Mouse (Mus musculus) liver, embryonic 13.5 days (tissue): ENCODE data around the gene Gm10670. TPM values are rescaled to one million over a fixed set of nuclear protein-coding genes. Genes with fewer than 3 reads are reported as not detected.
"Not testable (repeated sequence)": the region's sequence is repeated elsewhere in the genome, so short reads cannot be mapped to it uniquely, and the experiment has no call there.

ENCODE experiments used
- ATAC-seq: fragments of 200-750 bp; cut with Nextera tagmentation; 2 replicates; pipeline ENCODE4 v1.8.0; 2017; ENCODE audit warnings: low read depth, mild to moderate bottlenecking, moderate number of reproducible peaks, moderate library complexity
- DNase-seq: peaks from one replicate; pipeline ENCODE4 v3.0.0; 2022
- H3K27ac ChIP-seq: fragments of 300-500 bp; sonication (generic); 2 replicates; pipeline ENCODE4 v1.5.1; 2015; ENCODE audit warnings: moderate library complexity, mild to moderate bottlenecking, inconsistent platforms
- H3K27me3 ChIP-seq: fragments of 300-500 bp; sonication (generic); 2 replicates; pipeline ENCODE4 v1.6.1; 2015; ENCODE audit warnings: mild to moderate bottlenecking, inconsistent platforms
- H3K36me3 ChIP-seq: fragments of 300-500 bp; sonication (generic); 2 replicates; pipeline ENCODE4 v1.6.1; 2015; ENCODE audit warnings: mild to moderate bottlenecking, inconsistent platforms
- H3K4me1 ChIP-seq: fragments of 300-500 bp; sonication (generic); replicated peaks from 2 replicates; pipeline ENCODE4 v1.6.1; 2015; ENCODE audit warnings: inconsistent platforms
- H3K4me2 ChIP-seq: fragments of 300-500 bp; sonication (generic); 2 replicates; pipeline ENCODE4 v1.6.1; 2015; ENCODE audit warnings: inconsistent platforms, mild to moderate bottlenecking, moderate library complexity
- H3K4me3 ChIP-seq: fragments of 300-500 bp; sonication (generic); replicated peaks from 2 replicates; pipeline ENCODE4 v1.5.1; 2015; ENCODE audit warnings: mild to moderate bottlenecking, inconsistent platforms
- H3K9ac ChIP-seq: fragments of 300-500 bp; sonication (generic); 2 replicates; pipeline ENCODE4 v1.6.1; 2015; ENCODE audit warnings: mild to moderate bottlenecking, inconsistent platforms
- H3K9me3 ChIP-seq: fragments of 300-500 bp; sonication (generic); replicated peaks from 2 replicates; pipeline ENCODE4 v1.6.1; 2016; ENCODE audit warnings: inconsistent platforms
- WGBS: fragments of 180-500 bp; shearing (Covaris S2); methylation state at CpG from one replicate; pipeline ENCODE4 v1.1.7; 2015; ENCODE audit not compliant: insufficient replicate concordance; 5-methylcytosine and 5-hydroxymethylcytosine counted together
- polyA plus RNA-seq: library from polyadenylated mRNA; unstranded; fragments of >200 nt; fragmentation: Nextera tagmentation; extraction: Ambion mirVana; gene quantifications from 2 replicates; pipeline ENCODE4 v1.2.1, GENCODE M21; 2015

Gene Gm10670
- polyA plus RNA-seq, result not detected in 2 replicates

GRCm38 (mm10) chr7:20474825-20475224 lies at the start of gene Gm10670:
Gene Gm10670, minus strand, starts transcription at chr7:20474925.
- not testable (repeated sequence) for ATAC-seq, H3K4me3 ChIP-seq, H3K9me3 ChIP-seq, H3K27ac ChIP-seq, H3K9ac ChIP-seq, H3K27me3 ChIP-seq, H3K4me1 ChIP-seq, H3K36me3 ChIP-seq, DNase-seq, H3K4me2 ChIP-seq
- WGBS, result no CpG with 5 or more reads among the region's 5 CpGs

GRCm38 (mm10) chr7:20510434-20510833 lies 35.7 kb upstream of the Gm10670 start, which contains the start of gene Vmn1r103:
Gene Vmn1r103, minus strand, starts transcription at chr7:20510534.
- DNase-seq, H3K9ac ChIP-seq, H3K4me1 ChIP-seq, H3K27ac ChIP-seq, H3K4me2 ChIP-seq, H3K27me3 ChIP-seq, H3K36me3 ChIP-seq, ATAC-seq, H3K9me3 ChIP-seq, H3K4me3 ChIP-seq: not testable (repeated sequence)
- no CpG with 5 or more reads among the region's 3 CpGs for WGBS

GRCm38 (mm10) chr7:20442493-20442892 lies 32.2 kb downstream of the Gm10670 start, which contains the start of gene Vmn1r101:
Gene Vmn1r101, minus strand, starts transcription at chr7:20442593.
- not testable (repeated sequence) for H3K9ac ChIP-seq, H3K27ac ChIP-seq, H3K36me3 ChIP-seq, H3K4me2 ChIP-seq, H3K27me3 ChIP-seq, H3K4me3 ChIP-seq, ATAC-seq, H3K9me3 ChIP-seq, DNase-seq, H3K4me1 ChIP-seq
- WGBS, result no CpG with 5 or more reads among the region's 2 CpGs

Other genes starting within 250 kb of the Gm10670 start
- not detected in 2 replicates for gene Gm4498, start 241.1 kb downstream of the Gm10670 start, polyA plus RNA-seq
- gene Gm5890, start 212.1 kb downstream of the Gm10670 start, polyA plus RNA-seq, result not detected in 2 replicates
- not detected in 2 replicates for gene Gm4133, start 140.9 kb downstream of the Gm10670 start, polyA plus RNA-seq
- gene Gm5728, start 99.5 kb downstream of the Gm10670 start, polyA plus RNA-seq, result not detected in 2 replicates
- not detected in 2 replicates for gene Vmn1r100, start 57.0 kb downstream of the Gm10670 start, polyA plus RNA-seq
- not detected in 2 replicates for gene Vmn1r101, start 32.3 kb downstream of the Gm10670 start, polyA plus RNA-seq
- not detected in 2 replicates for gene Vmn1r103, start 35.6 kb upstream of the Gm10670 start, polyA plus RNA-seq
- not detected in 2 replicates for gene Vmn1r104, start 58.9 kb upstream of the Gm10670 start, polyA plus RNA-seq
- not detected in 2 replicates for gene Gm5726, start 70.8 kb upstream of the Gm10670 start, polyA plus RNA-seq
- gene Gm4141, start 101.3 kb upstream of the Gm10670 start, polyA plus RNA-seq, result not detected in 2 replicates
- gene Gm4513, start 124.1 kb upstream of the Gm10670 start, polyA plus RNA-seq, result not detected in 2 replicates
- not detected in 2 replicates for gene Vmn1r107, start 194.0 kb upstream of the Gm10670 start, polyA plus RNA-seq
- not detected in 2 replicates for gene Vmn1r111, start 228.3 kb upstream of the Gm10670 start, polyA plus RNA-seq